Mouse (Mus musculus): ENCODE data around the gene Pde5a.

The Pde5a gene

DNA sequence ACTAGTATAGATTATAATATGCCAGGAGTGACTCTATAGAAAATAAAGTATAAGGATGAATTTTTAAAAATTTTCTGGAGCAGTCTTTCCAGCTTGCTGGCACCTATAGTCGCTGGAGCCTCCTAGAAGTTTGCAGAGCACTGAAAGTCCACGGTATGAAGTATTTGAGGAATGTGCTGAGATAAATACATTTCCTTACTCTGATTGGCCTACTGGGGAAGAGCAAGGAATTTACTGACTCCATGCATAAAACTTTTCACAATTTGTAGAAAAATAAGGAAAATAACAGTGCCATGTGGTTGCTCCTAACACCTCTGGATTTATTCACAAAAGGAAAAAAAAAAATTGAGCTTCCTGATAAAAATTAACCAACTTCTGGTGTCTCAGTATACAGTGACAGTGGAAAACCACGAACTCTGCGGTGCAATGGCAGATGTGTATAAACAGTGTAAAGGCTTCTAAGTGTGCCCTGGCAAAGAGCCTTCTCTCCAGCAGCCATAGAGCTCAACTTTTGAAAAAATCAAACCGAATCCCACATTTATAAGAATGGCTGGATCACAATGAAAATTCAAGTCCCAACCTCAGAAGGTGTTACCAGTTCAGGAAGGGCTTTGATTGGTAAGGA is 119.8 kb downstream of the Pde5a start:
- in situ Hi-C loops (cut with MboI), result no loop called here

DNA sequence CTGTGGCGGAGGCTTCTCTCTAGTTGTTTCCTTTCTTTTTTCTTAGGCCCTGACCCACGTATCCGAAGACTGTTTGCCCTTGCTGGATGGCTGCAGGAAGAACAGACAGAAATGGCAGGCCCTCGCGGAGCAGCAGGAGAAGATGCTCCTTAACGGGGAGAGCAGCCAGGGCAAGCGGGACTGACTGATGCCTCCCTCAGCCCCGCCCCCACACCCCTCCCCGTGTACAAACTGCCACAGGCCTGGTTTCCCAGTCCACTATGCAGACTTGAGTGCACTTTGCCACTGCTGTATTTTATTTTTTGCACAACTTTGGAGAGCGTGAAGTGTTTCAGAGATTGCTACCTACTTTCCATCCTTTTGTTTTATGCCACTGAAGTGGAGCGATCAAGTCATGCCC is 126.4 kb downstream of the Pde5a start:
- in situ Hi-C loops (cut with MboI), result no loop called here

- in situ Hi-C loops (cut with MboI), result no loop called here
Measured at GRCm38 (mm10) chr3:122859829-122860228, 131.1 kb downstream of the Pde5a start.

DNA sequence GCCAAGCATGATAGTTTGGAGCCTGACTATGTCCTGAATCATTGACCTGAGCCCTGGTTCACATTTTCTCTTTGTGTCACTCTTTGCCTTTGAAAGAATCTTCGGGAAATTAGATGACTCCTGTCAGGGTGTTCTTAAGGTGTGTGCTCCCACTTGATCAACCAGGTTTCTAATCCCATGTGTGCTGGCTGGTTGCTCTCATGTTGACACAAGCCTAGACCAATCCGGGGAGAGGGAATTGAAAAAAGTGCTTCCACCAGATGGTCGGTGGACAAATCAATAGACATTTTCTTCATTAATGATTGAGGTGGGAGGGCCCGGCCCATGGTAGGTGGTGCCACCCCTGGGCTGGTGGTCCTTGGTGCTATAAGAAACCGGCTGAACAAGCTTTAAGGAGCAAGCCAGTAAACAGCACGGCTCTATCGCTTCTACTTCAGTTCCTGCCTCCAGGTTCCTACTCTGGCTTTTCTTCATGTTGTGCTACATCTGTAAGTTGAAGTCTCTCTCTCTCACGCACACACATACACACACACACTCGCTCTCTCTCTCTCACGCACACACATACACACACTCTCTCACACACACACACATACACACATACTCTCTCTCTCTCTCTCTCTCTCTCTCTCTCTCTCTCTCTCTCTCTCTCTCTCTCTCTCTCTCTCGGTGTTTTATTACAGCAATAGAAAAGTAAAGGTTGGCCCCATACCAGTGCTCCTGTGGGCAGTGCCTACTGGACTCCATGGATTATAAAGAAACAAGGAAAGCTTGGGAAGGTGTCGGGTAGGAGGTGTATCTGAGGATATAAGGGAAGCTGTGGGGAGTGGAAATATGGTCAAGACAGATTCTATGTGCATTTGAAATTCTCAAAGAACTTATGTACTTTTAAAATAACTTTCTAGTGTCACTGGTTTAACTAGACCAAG is 132.1 kb downstream of the Pde5a start:
- in situ Hi-C loops (cut with MboI), result no loop called here

DNA sequence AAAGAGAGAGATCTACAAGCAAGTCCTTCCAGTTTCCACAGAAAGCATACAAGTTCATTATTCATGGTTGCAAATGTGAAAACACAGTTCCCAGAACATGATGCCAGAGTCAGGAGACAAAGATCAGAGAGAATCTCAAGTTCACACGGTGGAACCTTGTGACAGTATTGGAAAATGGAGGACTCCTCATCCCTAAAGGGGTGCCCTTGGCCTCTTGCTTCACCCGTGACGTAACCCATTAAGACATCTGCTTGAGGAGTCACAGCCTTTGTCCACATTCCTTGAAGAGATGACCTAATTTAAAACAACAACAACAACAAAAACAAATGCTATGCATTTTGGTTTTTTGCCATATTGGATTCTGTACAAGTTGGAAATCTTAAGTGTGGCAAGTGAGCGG is 136.3 kb downstream of the Pde5a start:
- in situ Hi-C loops (cut with MboI), result no loop called here

DNA sequence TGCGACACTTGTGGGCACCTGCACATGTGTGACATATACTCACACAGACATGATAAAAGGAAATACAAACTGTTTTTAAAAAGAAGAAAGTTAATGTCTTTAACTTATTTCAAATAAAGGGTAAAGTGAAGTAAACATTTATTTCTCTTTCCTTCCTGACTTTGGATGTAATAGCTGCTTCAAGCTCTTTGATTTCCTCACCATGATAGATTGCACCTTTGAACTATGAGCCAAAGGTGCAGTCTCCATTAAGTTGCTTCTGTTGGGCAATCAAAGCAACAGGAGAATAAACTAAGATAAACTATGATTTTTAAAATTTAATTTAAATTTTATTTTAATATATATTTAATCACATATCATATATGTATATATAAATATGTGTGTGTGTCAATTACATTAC is 139.5 kb downstream of the Pde5a start:
- in situ Hi-C loops (cut with MboI), result no loop called here

DNA sequence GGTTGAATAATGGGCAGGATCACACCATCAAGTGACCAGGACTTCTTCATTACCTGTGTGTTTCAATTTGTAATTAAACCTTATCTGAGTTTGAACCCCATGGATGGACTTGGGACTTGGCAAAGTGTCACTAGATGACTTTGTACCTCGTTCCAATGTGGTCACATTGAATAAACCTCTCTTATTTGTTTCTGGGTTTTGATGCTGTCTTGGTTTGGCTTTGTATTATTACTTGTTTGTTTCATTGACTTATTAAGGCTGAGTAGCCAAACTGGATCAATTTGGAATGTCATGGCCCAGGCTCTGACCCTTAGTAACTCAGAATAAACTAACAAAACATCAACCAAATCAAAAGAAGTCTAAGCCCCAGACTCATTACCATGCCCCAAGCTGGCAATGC is 142.8 kb downstream of the Pde5a start:
- in situ Hi-C loops (cut with MboI), result no loop called here

DNA sequence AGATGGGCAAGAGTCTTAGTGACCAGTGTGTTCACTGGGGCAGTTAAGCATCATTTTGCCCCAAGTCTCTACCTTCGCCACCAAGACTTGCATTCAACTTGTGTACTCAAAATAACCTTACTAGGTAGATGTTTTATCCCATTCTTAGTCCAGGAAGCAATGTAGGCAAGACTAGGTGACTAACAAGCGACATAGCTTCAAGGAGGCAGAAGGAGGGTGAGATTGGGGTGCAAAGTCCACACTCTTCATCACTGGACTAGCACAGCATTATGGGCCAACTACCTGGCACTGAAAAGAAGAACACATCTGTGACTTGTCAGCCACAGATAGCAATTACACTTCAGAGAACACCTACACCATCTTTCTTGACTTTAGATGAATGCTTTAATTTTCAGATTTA is 148.1 kb downstream of the Pde5a start:
- in situ Hi-C loops (cut with MboI), result no loop called here

DNA sequence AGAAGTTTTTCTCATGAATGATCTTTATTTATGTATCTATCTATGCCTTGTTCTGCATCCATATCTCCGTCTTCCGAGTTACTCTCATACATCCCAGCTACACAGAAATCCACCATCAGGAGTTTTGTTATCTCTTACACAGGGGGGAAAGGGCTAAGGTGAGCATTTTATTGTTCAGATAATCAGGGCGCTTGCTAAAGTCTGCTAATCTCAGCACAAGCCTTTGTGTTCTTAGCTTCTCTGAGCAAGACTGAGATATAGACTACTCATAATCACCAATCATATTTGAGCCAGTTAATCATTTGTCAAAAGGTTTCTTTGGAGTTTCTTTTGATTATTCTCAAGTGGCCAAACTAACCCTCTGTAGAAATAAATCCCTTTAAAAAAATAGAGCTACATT is 148.8 kb downstream of the Pde5a start:
- in situ Hi-C loops (cut with MboI), result no loop called here

DNA sequence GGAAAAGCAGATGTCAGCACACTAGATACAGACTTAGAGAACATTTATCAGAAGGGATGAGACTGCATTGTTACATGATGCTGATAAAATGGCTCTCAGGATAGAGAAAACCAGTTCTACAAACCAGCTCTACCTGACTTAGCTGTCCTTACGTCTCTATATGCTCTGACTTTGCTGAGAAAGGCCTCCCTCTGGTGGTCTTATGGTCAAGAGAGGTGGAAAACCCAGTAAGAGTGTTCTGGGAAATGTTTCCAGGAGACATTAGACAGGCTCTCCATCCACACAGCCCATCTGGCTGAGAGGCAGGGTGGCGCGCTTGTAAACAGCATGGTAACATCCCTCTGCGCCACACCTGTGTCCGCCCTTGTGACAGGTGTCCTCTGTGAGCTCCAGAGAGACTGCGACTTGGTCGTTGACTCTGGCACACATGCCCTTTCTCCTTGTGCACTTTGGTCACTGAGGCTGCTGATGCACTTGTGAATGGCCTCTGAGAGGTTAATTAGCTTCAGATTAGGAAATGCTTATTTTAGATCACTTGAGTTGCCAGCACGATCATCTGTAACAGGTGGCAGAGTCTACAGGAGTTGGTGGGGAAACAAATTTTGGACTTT is 150.1 kb downstream of the Pde5a start:
- in situ Hi-C loops (cut with MboI), result no loop called here

DNA sequence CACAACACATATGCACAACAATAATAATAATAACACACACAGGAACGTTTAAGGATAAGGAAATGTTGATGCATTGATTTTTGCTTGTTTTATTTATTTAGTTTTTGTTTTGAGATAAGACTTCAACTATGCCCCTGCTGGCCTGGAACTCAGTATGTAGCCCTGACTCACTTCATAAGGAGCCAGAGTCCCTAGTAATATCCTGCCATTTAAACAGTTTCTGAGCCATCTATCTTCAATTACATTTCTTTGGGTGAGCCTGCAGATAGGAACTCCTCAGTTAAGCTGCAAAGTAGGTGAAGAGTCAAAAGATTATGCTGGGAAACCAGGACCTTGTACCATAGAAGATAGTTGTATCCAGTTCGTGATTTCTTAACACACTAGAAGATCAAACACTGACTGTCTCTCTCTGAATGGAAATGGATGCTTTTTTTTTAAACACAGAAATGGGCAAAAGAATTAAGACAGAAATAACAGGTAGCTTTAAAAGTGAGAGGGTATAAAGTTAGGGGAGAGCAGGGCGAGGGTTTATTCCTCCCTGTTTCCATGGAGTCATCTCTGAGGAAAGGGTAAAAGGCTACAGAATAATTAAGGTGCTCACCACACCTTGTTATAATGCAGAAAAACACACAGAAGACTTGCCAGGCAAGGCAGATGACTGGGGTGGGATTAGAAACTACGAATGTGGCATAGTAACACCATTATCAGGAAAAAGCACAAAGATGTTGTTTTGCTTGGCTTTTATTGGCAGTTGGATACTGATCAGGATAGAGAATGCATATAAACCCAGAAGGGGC is 159.0 kb downstream of the Pde5a start:
- in situ Hi-C loops (cut with MboI), result no loop called here

DNA sequence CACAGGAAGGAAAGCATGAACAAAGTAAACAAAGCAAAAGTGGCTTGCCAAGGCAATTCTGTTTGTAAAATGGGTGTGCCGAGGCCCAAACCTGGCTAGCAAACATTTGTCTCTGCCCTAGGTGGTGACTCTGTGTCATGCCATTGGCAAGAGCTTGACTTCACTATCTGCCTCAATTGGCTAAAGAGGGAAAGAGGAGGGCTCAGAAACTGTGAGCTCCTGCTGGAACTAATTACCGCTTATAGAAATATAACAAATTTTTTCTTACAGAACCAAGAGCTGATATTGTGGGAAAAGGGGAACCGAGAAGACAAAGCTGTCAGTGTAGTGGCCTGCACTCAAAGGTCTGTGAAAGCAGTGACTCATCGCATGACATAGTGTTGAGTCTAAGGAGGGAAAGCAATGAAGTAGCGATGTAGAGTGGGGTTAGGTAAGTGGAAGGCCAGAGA is 159.6 kb downstream of the Pde5a start:
- in situ Hi-C loops (cut with MboI), result no loop called here

- in situ Hi-C loops (cut with MboI), result no loop called here
Measured at GRCm38 (mm10) chr3:122894772-122895171, 166.0 kb downstream of the Pde5a start, which contains the start of gene Fabp2. TSS of gene Fabp2 (plus strand) at chr3:122895072.

DNA sequence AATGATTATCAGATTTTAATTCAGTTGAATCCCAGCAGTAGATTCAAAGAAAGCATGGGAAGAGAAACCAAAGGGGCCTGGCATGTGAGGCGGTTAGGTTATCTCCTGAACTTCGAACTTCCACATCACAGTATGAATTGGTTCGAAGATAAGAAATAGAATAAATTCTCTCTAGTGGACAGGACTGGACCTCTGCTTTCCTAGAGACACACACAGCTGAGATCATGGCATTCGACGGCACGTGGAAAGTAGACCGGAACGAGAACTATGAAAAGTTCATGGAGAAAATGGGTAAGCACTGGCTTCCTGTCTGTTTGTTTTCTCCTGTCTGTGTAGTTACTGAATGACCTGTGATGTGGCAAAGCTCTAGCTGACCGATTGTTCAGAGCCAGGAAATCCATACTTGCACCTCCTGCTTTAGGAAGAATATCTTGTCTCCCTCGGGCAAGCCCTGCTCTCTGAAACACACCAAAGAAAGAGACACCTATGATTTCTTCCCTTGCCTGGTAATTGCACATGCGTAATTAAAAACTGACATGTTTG is 166.5 kb downstream of the Pde5a start:
- in situ Hi-C loops (cut with MboI), result no loop called here

GRCm38 (mm10) chr3:122898254-122898653 is 169.5 kb downstream of the Pde5a start:
- in situ Hi-C loops (cut with MboI), result no loop called here

GRCm38 (mm10) chr3:122903746-122904433 is 175.1 kb downstream of the Pde5a start:
- in situ Hi-C loops (cut with MboI), result no loop called here

DNA sequence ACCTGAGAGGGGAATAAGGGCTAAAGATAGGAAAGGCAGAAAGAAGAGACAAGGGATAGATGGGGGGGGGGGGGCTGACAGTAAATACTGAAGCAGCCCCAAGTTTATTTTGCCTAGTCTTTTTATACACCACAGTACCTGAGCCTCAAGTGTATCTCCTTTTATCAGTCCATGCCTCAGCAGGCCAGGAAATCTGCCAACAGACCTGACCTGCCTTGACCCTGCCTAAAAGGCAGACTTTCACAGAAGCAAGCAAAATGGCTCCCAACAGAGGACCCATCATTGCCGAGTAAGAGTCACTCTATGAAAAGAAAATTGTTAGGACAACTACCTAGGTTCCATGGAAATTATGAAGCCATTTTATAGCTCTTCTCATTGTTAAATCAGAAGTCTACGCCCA is 179.1 kb downstream of the Pde5a start:
- in situ Hi-C loops (cut with MboI), result no loop called here

Measured in mature B cell (primary cell).